Mouse (Mus musculus) embryonic facial prominence, embryonic 10.5 days (tissue): ENCODE results near the gene Tsc22d4. TPM values are rescaled to one million over a fixed set of nuclear protein-coding genes. Genes with fewer than 3 reads are reported as not detected.
"Not testable (repeated sequence)": the region's sequence is repeated elsewhere in the genome, so short reads cannot be mapped to it uniquely, and the experiment has no call there.

Experiments
- DNase-seq: peaks from one replicate; pipeline ENCODE4 v3.0.0-alpha.2; 2017; ENCODE audit warnings: low spot score
- H3K27ac ChIP-seq: fragments of 300-500 bp; sonication (generic); replicated peaks from 2 replicates; pipeline ENCODE4 v1.5.1; 2016; ENCODE audit warnings: mild to moderate bottlenecking
- H3K27me3 ChIP-seq: fragments of 300-500 bp; sonication (generic); replicated peaks from 2 replicates; pipeline ENCODE4 v1.6.1; 2016; ENCODE audit warnings: low read depth, mild to moderate bottlenecking; ENCODE audit not compliant: poor library complexity, severe bottlenecking
- H3K36me3 ChIP-seq: fragments of 300-500 bp; sonication (generic); replicated peaks from 2 replicates; pipeline ENCODE4 v1.6.1; 2016; ENCODE audit warnings: mild to moderate bottlenecking, moderate library complexity
- H3K4me1 ChIP-seq: fragments of 300-500 bp; sonication (generic); 2 replicates; pipeline ENCODE4 v1.6.1; 2016
- H3K4me3 ChIP-seq: fragments of 300-500 bp; sonication (generic); 2 replicates; pipeline ENCODE4 v1.5.1; 2016; ENCODE audit warnings: mild to moderate bottlenecking, moderate library complexity
- H3K9me3 ChIP-seq: fragments of 300-500 bp; sonication (generic); 2 replicates; pipeline ENCODE4 v1.6.1; 2016; ENCODE audit warnings: mild to moderate bottlenecking
- WGBS: fragments of 180-500 bp; shearing (Covaris S2); methylation state at CpG from one replicate; pipeline ENCODE4 v1.1.7; 2016; 5-methylcytosine and 5-hydroxymethylcytosine counted together
- polyA plus RNA-seq: library from polyadenylated mRNA; unstranded; fragments of >200 nt; fragmentation: Nextera tagmentation; extraction: Ambion mirVana; gene quantifications from 2 replicates; pipeline ENCODE4 v1.2.1, GENCODE M21; 2016

Tsc22d4 gene
- 89.8 and 94.3 TPM in 2 replicates for polyA plus RNA-seq

DNA sequence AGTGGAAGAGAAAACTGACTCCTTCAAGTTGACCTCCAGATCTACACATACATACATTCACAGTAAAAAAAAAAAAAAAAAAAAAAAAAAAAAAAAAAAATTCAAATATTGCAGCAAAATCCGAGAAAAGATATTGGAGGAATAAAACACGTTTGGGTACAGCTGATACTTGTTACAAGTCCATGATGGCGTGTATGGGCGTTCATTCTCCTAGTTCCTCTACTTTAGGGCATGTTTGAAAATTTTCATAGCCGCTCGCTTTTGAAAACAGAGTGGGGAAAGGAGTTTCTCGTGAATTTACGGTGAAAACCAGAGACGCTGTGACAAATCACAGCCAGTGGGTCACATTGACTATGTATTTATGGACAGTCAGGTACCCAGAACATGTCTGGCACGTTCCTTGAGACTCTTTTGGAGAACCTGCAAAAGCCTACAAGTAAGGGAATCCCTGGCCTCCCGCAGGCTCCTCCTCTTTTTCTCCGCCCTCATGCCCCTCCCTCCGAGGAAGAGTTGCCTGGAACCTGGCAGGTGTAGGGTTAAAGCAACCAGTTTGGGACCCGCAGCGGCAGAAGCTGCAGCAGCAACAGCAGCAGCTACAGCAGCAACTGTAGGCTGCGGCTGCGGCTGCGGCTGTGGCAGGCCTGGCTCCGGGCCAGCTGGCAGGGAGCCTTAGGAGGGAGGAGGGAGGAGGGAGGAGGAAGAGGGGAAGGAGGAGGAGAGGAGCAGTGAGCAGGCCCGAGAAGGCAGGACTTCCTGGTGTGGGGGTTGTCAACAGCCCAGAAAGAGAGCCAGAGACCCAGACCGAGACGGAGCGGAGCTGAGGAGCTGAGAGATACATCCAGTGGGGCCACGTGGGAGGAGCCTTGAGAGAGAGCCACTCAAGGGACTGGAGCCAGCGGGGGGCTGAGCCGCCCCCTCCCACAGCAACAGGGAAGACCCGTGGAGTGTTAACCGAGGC, at the start of gene Tsc22d4:
Tsc22d4 (plus strand) TSS at position 517 of the 958 bp plus-strand sequence.
- Histone ChIP-seq H3K4me3 (peak within 1 kb of the TSS; percentile 88), H3K9me3 (no peaks in the 10 kb centered on the region), H3K27me3 (no peaks in the 10 kb centered on the region), H3K36me3 (peaks cover 11% of the 10 kb centered on the region), H3K4me1 (peaks cover 57% of the 10 kb centered on the region), H3K27ac (peak within 1 kb of the TSS; percentile 93)
- 6% methylated on average over 28 of the region's 28 CpGs for WGBS
- DNase-seq = peak; percentile 91

DNA sequence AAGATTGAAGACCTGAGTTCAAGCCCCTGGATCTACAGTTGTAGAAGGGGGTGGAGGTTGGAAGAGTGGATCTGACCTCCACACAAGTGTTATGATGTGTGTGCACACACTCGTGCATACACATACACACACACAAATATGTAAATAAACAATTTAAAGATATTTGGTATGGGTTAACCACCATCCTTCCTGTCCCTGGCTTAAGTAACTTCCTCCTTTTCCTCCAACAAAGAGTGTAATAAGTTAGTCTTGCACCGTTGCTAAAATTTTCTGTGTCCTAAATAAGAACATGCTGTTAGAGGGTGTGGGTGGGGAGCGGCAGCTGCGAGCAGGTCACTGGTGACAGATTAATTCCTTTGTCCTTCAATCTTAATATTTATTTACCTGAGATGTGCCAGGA, 49.6 kb upstream of the Tsc22d4 start:
- H3K4me1 ChIP-seq = no peaks in the 10 kb centered on the region
- DNase-seq = no peak
- H3K9me3 ChIP-seq = no peaks in the 10 kb centered on the region
- H3K27me3 ChIP-seq = no peaks in the 10 kb centered on the region
- H3K4me3 ChIP-seq = no peak overlapping the region
- no peak overlapping the region for H3K27ac ChIP-seq
- H3K36me3 ChIP-seq = no peaks in the 10 kb centered on the region
- WGBS = 85% methylated on average over 4 of the region's 4 CpGs

DNA sequence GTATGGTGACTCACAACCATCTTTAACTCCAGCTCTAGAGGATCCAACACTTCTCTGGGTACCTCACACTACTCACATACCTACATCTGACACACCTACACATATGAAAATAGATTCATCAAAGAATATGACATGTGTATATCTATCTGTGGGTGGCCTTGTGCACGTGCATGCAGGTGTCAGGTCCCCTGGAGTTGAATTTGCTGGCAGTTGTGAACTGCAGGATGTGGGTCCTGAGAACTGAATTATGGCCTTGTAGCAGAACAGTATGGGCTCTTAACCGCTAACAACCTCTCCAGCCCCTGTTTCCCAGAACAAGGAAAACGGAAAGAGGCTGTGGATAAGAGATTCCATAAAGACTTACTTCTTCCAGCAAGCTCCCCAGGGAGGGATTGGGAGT, 46.5 kb upstream of the Tsc22d4 start:
- no peak overlapping the region for H3K27ac ChIP-seq
- no peaks in the 10 kb centered on the region for H3K9me3 ChIP-seq
- 79% methylated on average over 3 of the region's 3 CpGs for WGBS
- H3K4me3 ChIP-seq = no peak overlapping the region
- no peaks in the 10 kb centered on the region for H3K27me3 ChIP-seq
- no peak for DNase-seq
- no peaks in the 10 kb centered on the region for H3K36me3 ChIP-seq
- H3K4me1 ChIP-seq = no peaks in the 10 kb centered on the region

DNA sequence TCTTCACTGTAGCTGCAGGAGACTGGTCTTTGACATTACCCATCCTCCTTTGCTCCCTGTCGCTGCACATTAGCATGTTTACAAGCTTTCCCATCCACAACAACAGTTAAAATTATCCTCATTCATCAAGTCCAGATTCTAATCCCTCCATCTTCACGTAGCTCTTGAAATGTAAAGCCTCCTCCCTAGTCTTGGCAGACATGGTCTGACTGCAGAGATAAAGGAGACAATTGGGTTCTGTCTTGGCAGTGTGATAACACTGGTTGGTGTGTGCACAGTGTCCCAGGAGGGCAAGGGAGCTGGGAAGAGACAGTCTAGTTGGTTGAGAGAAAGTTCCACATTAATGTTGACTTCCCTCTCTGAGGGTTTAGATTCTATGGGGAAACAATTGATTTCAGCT, 45.7 kb upstream of the Tsc22d4 start:
- H3K27me3 ChIP-seq = no peaks in the 10 kb centered on the region
- H3K4me1 ChIP-seq = no peaks in the 10 kb centered on the region
- no peak for DNase-seq
- no peaks in the 10 kb centered on the region for H3K9me3 ChIP-seq
- 63% methylated on average over 2 of the region's 2 CpGs for WGBS
- H3K27ac ChIP-seq = no peak overlapping the region
- H3K4me3 ChIP-seq = no peak overlapping the region
- no peaks in the 10 kb centered on the region for H3K36me3 ChIP-seq

DNA sequence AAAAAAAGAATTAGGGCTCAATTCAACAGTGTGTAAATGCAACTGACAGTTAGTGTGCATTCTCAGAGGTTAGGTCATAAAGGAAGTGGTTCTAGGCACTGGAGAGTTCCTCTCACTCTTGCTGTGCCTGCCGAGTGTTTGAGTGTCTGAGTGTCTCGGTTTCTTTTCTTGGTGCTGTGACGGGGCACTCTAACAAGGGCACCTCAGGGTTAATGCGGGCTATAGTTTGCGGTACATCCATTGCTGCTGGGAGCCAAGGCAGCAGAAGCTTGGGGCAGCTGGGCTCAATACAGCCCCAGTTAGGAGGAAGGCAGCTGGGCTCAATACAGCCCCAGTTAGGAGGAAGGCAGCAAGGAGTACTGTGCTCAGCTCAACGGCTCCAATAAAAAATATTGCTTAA, 40.3 kb upstream of the Tsc22d4 start:
- 65% methylated on average over 6 of the region's 6 CpGs for WGBS
- Histone ChIP-seq H3K4me1 (peaks cover 6% of the 10 kb centered on the region; the same call in 1 of the 2 replicates), H3K27ac (no peak overlapping the region), H3K9me3 (0 out of 2 replicates have a peak, but pooled peaks cover 2% of the 10 kb centered on the region), H3K4me3 (no peak overlapping the region), H3K27me3 (no peaks in the 10 kb centered on the region), H3K36me3 (no peaks in the 10 kb centered on the region)
- no peak for DNase-seq

DNA sequence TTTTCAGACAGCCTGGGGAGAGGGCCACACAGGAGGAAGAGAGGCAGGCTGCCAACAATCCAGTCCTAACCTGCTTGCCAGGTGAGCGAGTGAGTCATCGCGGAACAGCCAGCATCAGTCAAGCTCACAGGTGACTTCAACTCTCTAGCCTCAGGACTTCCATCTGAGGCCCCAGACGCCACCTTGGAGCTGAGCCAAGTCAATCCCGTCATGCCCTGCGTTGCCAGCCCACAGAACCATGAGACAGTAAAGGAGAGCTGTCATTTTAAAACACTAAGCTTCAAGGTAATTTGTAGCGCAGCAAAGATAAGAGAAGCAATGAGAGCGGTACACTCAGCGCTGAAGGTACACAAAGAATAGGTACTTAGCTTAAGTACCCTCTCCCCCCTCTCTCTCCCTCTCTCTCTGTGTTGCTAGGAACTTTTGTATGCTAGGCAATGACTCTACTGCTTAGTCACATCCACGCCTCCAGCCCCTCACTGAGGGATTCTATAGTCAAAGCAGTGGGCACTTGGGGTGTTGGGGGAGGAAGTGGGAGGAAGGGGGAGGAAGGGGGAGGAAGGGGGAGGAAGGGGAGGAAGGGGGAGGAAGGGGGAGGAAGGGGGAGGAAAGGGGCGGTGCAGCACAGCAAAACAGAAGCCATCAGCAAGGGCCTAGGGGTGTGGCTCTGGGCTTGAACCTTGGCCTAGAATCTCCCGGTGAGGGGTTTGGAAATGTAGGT, 38.5 kb upstream of the Tsc22d4 start:
- peak; percentile 19 for DNase-seq
- H3K9me3 ChIP-seq = 0 out of 2 replicates have a peak, but pooled peaks cover 2% of the 10 kb centered on the region
- H3K36me3 ChIP-seq = no peaks in the 10 kb centered on the region
- H3K4me3 ChIP-seq = no peak overlapping the region
- 84% methylated on average over 12 of the region's 12 CpGs for WGBS
- H3K27me3 ChIP-seq = no peaks in the 10 kb centered on the region
- no peak overlapping the region for H3K27ac ChIP-seq
- peaks cover 6% of the 10 kb centered on the region; the same call in 1 of the 2 replicates for H3K4me1 ChIP-seq

DNA sequence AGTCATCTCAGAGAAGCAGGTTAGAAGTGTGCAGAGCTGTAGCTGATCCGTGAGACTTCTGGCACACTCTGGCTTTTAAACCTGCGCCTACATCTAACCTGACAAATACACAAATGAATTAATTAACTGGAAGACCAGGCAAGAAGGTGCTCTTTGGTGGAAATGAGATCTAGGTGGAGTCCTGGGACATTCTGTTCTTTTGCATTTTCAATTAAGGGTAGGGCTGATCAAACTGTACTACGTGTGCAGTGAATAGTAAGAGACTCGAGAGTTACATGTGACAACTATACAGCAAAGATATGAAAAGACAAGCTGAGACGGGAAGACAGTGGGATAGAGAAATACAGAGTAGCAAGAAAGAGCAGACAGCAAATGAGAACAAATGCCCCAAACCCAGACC, 32.1 kb upstream of the Tsc22d4 start:
- DNase-seq = no peak
- H3K4me1 ChIP-seq = peaks cover 5% of the 10 kb centered on the region
- H3K27ac ChIP-seq = no peak overlapping the region
- H3K4me3 ChIP-seq = no peak overlapping the region
- no peaks in the 10 kb centered on the region for H3K36me3 ChIP-seq
- 88% methylated on average over 5 of the region's 5 CpGs for WGBS
- no peaks in the 10 kb centered on the region for H3K9me3 ChIP-seq
- no peaks in the 10 kb centered on the region for H3K27me3 ChIP-seq

DNA sequence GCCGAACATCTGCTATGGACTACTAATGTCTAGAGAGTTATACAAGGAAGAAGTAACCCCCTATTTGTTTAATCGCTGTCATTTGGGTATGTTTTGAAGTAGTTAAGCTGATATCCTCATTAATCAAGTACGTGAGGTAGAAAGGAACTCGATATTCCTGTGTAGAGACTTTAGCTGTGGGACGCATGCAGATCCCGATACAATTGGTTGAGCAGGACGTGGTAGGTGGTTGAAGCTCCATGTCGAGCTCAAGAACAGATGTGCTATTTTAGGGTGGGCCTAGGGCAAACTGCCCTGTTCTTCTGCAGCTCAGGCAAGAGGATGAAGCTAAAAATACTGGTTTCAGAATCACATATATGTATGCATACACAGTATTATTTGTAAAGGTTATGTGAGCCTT, 29.8 kb upstream of the Tsc22d4 start:
- 75% methylated on average over 8 of the region's 8 CpGs for WGBS
- Histone ChIP-seq H3K27ac (no peak overlapping the region), H3K4me1 (peaks cover 10% of the 10 kb centered on the region), H3K4me3 (no peak overlapping the region), H3K9me3 (no peaks in the 10 kb centered on the region), H3K27me3 (no peaks in the 10 kb centered on the region), H3K36me3 (no peaks in the 10 kb centered on the region)
- no peak for DNase-seq

DNA sequence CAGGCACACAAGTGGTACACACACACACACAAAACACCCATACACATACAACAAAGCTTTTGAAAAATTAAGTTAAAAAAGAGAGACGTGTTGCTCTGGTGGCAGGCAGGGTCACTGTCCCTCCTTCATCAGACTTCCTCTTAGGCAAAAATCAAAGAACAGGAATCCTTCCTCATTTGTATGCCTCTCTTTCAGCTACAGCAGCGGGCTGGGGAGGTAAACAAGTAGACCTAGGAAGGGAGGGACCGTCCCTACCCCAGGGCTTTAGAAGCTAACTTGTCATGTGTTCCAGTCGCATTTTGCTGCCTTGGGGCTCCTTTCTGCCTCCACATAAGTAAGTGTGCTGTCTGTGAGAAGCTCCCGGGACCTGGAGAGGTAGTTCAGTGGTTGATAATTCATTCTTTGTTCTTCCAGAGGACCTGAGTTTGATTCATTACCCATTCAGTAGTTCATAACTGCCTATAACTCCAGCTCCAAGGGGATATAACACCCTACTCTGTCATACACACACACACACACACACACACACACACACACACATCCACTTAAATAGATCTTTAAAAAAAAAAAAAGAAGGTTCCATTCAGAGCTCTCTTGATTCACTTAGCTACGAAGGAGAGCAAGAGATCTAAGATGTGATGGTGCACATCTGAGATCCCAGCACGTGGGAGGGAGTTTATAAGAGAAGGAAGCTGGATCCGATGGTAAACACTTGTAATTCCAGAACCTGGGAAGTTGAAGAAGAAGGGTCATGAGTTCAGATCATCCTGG, 27.3 kb upstream of the Tsc22d4 start:
- H3K4me1 ChIP-seq = peaks cover 12% of the 10 kb centered on the region
- H3K27me3 ChIP-seq = 0 out of 2 replicates have a peak, but pooled peaks cover 12% of the 10 kb centered on the region
- 65% methylated on average over 8 of the region's 8 CpGs for WGBS
- no peak overlapping the region for H3K27ac ChIP-seq
- no peak for DNase-seq
- H3K4me3 ChIP-seq = no peak overlapping the region
- no peaks in the 10 kb centered on the region for H3K36me3 ChIP-seq
- no peaks in the 10 kb centered on the region for H3K9me3 ChIP-seq

DNA sequence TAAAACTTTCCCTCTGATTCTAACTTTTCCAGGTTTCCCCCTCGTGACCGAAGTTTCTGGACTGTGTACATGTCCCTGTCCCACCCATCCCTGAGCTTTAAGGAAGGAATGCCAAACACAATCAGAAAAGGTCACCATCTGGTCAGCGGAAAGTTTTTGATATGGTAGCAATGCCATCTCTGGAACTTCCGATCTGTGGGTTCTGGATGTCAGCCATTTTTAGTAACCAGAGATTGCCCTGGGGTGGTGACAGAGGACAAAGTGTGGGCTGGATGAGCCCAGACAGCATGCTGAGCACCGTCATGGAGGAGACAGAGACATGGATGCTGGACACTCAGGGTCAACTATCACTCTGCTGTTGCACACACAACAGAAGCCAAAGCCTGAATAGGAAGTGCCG, 26.4 kb upstream of the Tsc22d4 start:
- H3K27ac ChIP-seq = no peak overlapping the region
- H3K4me3 ChIP-seq = no peak overlapping the region
- 84% methylated on average over 6 of the region's 6 CpGs for WGBS
- H3K27me3 ChIP-seq = 0 out of 2 replicates have a peak, but pooled peaks cover 12% of the 10 kb centered on the region
- H3K9me3 ChIP-seq = no peaks in the 10 kb centered on the region
- H3K36me3 ChIP-seq = no peaks in the 10 kb centered on the region
- peaks cover 12% of the 10 kb centered on the region for H3K4me1 ChIP-seq
- DNase-seq = no peak

DNA sequence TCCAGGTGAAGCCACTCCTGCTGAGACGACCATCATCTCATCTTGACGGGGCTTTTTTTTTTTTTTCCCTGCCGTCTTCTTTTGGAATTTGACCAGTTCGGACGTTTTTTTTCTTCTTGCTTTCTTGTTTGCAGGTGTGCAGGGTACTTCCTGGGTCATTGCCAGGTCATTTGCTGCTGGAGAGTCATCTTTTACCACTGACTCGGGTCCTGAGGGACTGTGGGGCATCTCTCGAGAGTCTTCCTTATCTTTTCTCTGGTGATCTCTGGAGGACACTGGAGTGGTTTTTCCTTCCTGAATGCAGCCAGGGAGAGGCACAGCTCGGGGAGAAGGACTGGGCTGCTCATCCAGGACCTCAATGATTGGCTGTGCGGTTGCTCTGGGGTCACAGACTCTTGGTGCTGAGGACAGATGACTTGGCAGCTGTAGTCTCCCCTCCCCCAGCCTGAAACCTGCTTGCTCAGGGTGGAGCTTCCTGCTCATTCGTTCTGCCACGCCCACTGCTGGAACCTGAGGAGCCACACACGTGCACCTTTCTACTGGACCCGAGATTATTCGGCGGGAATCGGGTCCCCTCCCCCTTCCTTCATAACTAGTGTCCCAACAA, 24.9 kb upstream of the Tsc22d4 start:
- H3K36me3 ChIP-seq, H3K27ac ChIP-seq, H3K9me3 ChIP-seq: not testable (repeated sequence)
- peaks cover 12% of the 10 kb centered on the region for H3K4me1 ChIP-seq
- 17% methylated on average over 11 of the region's 16 CpGs for WGBS
- peak; percentile 46 for DNase-seq
- 0 out of 2 replicates have a peak, but pooled peaks cover 12% of the 10 kb centered on the region for H3K27me3 ChIP-seq
- peak overlapping the region; percentile 36 for H3K4me3 ChIP-seq

DNA sequence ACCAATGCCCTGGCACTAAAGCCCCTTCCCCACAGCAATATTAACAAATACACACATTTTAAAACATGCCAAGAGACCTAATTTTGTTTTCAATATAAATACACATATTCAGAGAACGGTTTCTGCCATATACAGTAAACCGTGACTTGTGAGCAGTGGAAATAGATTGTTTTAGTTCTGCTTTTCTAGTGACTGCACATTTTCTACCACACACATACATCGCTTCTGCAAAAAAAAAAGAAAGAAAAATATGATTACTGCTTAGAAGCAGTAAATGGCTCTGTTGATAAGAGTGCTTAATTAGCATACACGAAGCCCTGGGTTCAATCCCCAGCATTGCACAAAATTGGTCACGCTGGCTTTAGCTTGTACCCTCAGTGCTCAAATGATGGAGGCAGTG, 21.7 kb upstream of the Tsc22d4 start:
- H3K9me3 ChIP-seq = no peaks in the 10 kb centered on the region
- no peak overlapping the region for H3K4me3 ChIP-seq
- H3K27me3 ChIP-seq = 0 out of 2 replicates have a peak, but pooled peaks cover 12% of the 10 kb centered on the region
- DNase-seq = no peak
- 87% methylated on average over 5 of the region's 5 CpGs for WGBS
- no peak overlapping the region for H3K27ac ChIP-seq
- H3K36me3 ChIP-seq = no peaks in the 10 kb centered on the region
- peaks cover 6% of the 10 kb centered on the region for H3K4me1 ChIP-seq
